Mouse (Mus musculus) kidney, adult 2 months (tissue): ENCODE measurements at regions not wholly inside any gene's neighbourhood (a gene's known extent, or its start where the extent isn't known, plus 50 kb on each side); places are given as distances from the start of the nearest gene placed in this dataset.
"Not testable (repeated sequence)": the region's sequence is repeated elsewhere in the genome, so short reads cannot be mapped to it uniquely, and the experiment has no call there.

Experiments used
- CTCF ChIP-seq: fragments of 200-500 bp; conservative IDR thresholded peaks from 2 replicates; pipeline ENCODE4 v1.5.1; 2011; ENCODE audit warnings: low read depth, mild to moderate bottlenecking, control low read depth, low read length, moderate library complexity, mixed read lengths; ENCODE audit not compliant: insufficient read depth, insufficient read length
- POLR2A ChIP-seq: fragments of 200-500 bp; IDR thresholded peaks from one replicate; pipeline ENCODE4 v1.6.1; 2011; ENCODE audit warnings: low read depth, low read length, control low read depth

DNA sequence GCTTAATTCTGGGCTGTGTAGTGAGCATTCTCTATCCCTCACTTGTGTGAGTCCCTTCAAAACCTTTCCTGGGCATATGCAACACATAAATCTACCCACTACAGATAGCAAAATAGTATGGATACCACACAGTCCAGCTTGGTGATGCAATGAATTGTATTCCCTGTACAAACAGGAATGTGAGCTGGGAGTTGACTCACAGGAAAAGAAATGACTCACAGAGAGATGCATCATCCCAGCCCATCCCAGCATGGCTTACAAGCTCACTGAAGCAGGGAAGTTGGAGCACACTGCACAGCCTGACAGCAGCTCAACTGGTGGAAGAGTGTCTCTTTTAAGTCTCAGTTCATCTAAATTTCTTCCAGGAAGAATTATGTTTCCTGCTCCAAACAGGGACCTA is 89.7 kb upstream of the Pwp1 start:
- TF ChIP-seq POLR2A, CTCF: not testable (repeated sequence)
